Mouse (Mus musculus): ENCODE data around the gene Nfia.

GRCm38 (mm10) chr4:97813035-97813434 lies 40.5 kb downstream of the Nfia start:
- TF ChIP-seq POLR2A (IDR thresholded peaks at IDR 0.05; ENCODE audit: borderline replicate concordance, low read depth, low read length) (no peak), CTCF (IDR thresholded peaks at IDR 0.05; ENCODE audit: low read depth, low read length) (no peak)

Measured in bone marrow macrophage, adult 2 months (primary cell).